Comparison of ENCODE assay signal across 8 mouse cellular contexts in genomic region chr1:189007239-189007979, GRCm38 (mm10). TPM values are rescaled to one million over a fixed set of nuclear protein-coding genes. Genes with fewer than 3 reads are reported as not detected.
A peak's percentile ranks its signal among the peaks of the same experiment; 100 is the strongest.
DNase-seq lines count a peak whose midpoint lies in the region; ATAC-seq lines count a peak whose summit lies in the region.

Kctd3 (minus strand) TSS chr1:189007841.

- H3K4me2 ChIP-seq in hindbrain, embryonic 15.5 days: peak within 1 kb of the TSS; percentile 92

- under 1% methylated on average over 72 of the region's 74 CpGs for WGBS in hindbrain, embryonic 15.5 days

- no peaks in the 10 kb centered on the region for H3K36me3 ChIP-seq in hindbrain, embryonic 15.5 days

- peak; percentile 90 for DNase-seq in T-cell, adult 2 months (ENCODE audit: low spot score)
- DNase-seq in cerebellum, postnatal 36 days: peak; percentile 99
- DNase-seq in frontal cortex, postnatal 36 days (ENCODE audit: low spot score in 2 of 2): peak; percentile 95 to 97
- peak; percentile 86 for DNase-seq in left cerebral cortex, adult 11 months (ENCODE audit: low spot score)
- peak; percentile 97 to 98 for DNase-seq in lung, postnatal 4 days
- DNase-seq in retina, postnatal 7 days (ENCODE audit: low read depth, low spot score): peak; percentile 91
- DNase-seq in urinary bladder, adult 2 months (ENCODE audit: low spot score): peak; percentile 99

- ATAC-seq in hindbrain, embryonic 15.5 days (ENCODE audit: low FRiP score, low read depth): peak; percentile 86

- H3K27me3 ChIP-seq in hindbrain, embryonic 15.5 days: no peaks in the 10 kb centered on the region

- H3K9ac ChIP-seq in hindbrain, embryonic 15.5 days: peak within 1 kb of the TSS; percentile 92

- H3K9me3 ChIP-seq in hindbrain, embryonic 15.5 days: no peaks in the 10 kb centered on the region

- H3K4me3 ChIP-seq in hindbrain, embryonic 15.5 days: peak within 1 kb of the TSS; percentile 86

- peak within 1 kb of the TSS; percentile 63 for H3K27ac ChIP-seq in hindbrain, embryonic 15.5 days (replicated peaks)

- H3K4me1 ChIP-seq in hindbrain, embryonic 15.5 days (replicated peaks): peaks cover 35% of the 10 kb centered on the region

RNA-seq across cellular contexts. Expression of gene Kctd3, which starts in this region (rescaled TPM):
- polyA plus RNA-seq in hindbrain, embryonic 15.5 days (2015; fragmentation: Nextera tagmentation; extraction: Ambion mirVana): 48.3 and 53.3 TPM in 2 replicates
- polyA plus RNA-seq in urinary bladder, adult 2 months (2012; rRNA removed): 31.2 and 32.8 TPM in 2 replicates

Comparison
In these comparisons a context has a peak if more than half of its experiments do, and no peak if none do; other contexts are left out.
1. Peak in every context shown above with its lines: DNase-seq, ATAC-seq, H3K4me3 ChIP-seq and H3K27ac ChIP-seq.